Mouse (Mus musculus) gastrocnemius, adult 18-20 months (tissue): ENCODE data around the gene Hist1h2ad. TPM values are rescaled to one million over a fixed set of nuclear protein-coding genes. Genes with fewer than 3 reads are reported as not detected.
"Not testable (repeated sequence)": the region's sequence is repeated elsewhere in the genome, so short reads cannot be mapped to it uniquely, and the experiment has no call there.

Experiments used
- DNase-seq: peaks from one replicate; pipeline ENCODE4 v3.0.0; 2021; ENCODE audit warnings: low spot score
- long read RNA-seq, 2 experiments: library from polyadenylated mRNA; stranded (forward); transcript quantifications; one replicate each; pipeline ENCODE4 v2.0.0; 2021
- total RNA-seq, 2 experiments: library from RNA; stranded (reverse); gene quantifications; 2 replicates each; pipeline ENCODE4 v1.2.3; 2021

The Hist1h2ad gene
- total RNA-seq, result 1 to 10 TPM in 1 of 2 experiments, under 1 TPM in 1; 0.80 to 1.7 TPM
- long read RNA-seq, experiment 1, result 0 reads
- long read RNA-seq, experiment 2, result 0 reads

GRCm38 (mm10) chr13:23573898-23574524 is at the start of gene Hist1h2ad, which contains the start of gene Hist1h2bf:
Hist1h2ad (plus strand) TSS chr13:23574381.
Hist1h2bf (minus strand) TSS chr13:23574196.
- DNase-seq, result peak; percentile 64

- DNase-seq, result peak; percentile 62
Measured at GRCm38 (mm10) chr13:23524654-23525053, 49.5 kb upstream of the Hist1h2ad start.

DNA sequence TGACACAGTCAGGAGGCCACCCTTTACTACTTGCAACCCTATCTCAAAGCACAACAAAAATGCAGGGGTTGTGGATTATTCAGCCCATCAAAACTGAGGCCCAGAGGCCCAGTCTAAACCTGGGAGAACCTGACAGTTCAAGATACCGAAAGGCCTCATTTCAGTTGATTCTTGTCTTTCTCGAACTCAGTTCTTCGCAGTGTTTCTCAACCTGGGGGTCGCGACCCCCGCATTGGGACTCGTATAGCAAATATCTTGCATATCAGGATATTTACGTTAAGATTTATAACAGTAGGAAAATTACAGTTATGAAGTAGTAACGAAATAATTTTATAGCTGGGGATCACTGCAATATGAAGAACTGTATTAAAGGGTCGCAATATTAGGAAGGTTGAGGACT is 48.3 kb upstream of the Hist1h2ad start:
- no peak for DNase-seq

- peak; percentile 91 for DNase-seq
Measured at GRCm38 (mm10) chr13:23526312-23526711, 47.9 kb upstream of the Hist1h2ad start.

GRCm38 (mm10) chr13:23529005-23529404 is 45.2 kb upstream of the Hist1h2ad start:
- DNase-seq, result no peak

DNA sequence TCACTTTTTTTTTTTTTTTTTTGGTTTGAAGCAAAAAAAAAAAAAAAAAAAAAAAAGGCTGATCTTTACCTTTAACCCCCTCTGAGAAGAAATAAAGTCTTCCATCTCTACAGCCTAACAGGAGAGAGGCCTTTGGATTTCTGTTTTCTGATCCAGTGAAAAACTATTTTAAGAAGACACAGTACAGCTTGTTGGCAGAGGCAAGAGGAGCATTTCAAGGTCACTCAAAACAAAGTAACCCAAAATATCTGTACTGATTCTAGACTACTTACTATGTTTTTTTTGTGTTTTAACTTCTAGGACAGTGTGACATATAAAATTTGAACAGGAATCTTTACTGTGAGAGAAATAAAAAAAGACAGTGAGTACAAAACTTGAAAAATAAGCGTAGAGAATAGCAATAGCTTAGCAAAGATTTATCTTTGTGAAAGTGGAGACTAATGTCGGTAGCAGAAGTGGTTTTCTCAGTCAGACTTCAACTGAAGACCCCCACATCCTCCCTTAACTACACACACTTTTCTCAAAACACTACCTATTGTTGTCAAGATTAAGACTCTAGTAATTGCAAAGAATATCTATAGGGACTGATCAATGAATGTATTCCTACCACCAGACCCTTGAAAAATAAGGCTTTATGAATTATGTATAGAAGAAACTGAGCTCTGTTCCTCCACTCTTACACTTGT is 44.6 kb upstream of the Hist1h2ad start:
- DNase-seq, result no peak

DNA sequence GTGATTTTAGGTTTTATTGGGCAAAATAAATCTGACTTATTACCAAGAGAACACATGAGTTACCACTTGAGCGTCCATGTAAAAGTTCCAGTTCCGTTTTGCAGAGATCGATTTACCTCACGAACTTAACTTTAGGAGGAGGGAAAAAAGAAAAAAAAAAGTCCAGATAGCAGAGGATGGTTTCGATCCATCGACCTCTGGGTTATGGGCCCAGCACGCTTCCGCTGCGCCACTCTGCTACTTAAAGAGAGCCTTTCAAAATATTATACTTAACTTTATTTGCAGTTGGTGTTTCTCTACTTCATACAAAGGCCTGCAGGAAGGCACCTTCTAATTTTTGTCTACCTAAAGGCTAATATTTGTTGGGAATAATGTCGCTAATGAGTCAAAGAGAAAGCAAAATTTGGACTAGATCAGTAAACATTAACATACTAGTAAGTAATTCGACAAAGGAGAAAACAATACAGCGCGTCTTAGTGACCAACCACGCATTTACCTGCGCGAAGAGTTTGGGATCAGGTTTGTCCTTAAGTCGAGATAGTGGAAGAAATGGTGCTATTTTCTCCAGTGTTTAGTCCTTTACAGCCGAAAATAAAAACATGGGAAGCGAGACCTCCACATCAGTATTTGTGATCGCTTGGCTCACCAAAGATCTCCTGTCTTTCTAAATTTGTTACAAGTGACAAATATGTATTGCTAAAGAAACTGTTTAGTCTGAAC is 43.8 kb upstream of the Hist1h2ad start:
- peak; percentile 78 for DNase-seq

GRCm38 (mm10) chr13:23530901-23531875 is 43.0 kb upstream of the Hist1h2ad start, which contains the start of gene Hist1h4h:
Hist1h4h (plus strand) TSS chr13:23531050.
- peak; percentile 97 for DNase-seq

GRCm38 (mm10) chr13:23532262-23533075 is 41.7 kb upstream of the Hist1h2ad start:
- no peak for DNase-seq

DNA sequence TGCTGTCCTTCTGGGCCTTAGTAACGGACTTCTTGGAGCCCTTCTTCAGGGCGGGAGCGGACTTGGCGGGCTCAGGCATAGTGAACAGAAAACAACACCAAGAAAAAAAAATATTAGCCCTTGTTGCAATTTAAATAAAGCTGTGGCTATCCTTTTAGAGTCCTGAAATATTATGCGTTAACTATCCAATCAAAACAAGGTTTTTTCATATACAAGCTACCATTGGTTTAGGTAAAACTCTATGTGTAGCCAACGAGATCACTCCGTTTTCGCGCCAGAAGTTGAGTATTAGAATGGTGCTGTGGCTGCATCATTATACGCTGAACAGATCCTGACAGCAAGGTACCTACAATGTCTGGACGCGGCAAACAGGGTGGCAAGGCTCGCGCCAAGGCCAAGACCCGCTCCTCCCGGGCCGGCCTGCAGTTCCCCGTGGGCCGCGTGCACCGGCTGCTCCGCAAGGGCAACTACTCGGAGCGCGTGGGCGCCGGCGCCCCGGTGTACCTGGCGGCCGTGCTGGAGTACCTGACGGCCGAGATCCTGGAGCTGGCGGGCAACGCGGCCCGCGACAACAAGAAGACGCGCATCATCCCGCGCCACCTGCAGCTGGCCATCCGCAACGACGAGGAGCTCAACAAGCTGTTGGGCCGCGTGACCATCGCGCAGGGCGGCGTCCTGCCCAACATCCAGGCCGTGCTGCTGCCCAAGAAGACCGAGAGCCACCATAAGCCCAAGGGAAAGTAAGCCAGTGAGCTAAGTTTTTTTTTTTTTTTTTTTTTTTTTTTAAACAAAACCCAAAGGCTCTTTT is 40.4 kb upstream of the Hist1h2ad start, which contains the start of gene Hist1h2af:
TSS of gene Hist1h2af (plus strand) at position 347 of the 808 bp plus-strand sequence.
- DNase-seq, result not testable (repeated sequence)

DNA sequence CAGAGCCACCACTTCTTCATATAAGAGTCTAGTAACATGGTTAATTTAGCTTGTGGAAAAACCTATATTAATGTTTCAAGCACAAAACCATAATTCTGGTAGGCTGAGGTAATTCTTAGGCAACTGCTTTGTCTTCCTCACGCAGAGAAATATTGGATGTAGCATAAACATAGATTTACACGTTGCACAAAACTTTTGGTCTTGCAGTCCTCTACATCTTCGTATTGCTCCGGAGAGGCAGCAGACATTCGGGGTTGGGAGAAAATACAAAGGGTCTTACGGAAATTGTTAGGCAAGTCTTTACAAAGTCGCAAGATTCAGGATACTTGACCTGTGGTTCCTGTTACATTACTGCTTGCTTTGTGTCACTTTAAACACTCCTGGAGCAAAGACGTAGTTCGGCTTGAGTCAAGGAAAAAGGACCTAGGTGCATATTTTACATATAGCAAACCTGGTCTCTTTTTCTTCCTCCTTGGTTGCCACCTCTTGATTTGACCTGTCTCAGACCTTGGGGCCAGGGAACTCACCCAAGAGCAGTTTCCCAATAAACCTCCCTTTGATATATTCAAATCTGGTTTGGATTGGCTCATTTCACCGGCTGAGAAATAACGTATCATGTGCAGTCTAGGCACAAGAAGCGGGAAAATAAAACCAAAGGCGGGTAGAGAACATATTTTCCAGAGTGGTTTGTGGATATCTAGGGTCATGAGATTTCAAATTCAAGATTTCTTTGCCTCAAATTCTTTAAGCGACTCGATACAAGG is 39.6 kb upstream of the Hist1h2ad start:
- DNase-seq, result no peak

- peak; percentile 79 for DNase-seq
Measured at GRCm38 (mm10) chr13:23535137-23536075, 38.8 kb upstream of the Hist1h2ad start, which contains the start of gene Hist1h3g. Hist1h3g (plus strand) TSS chr13:23535422.

DNA sequence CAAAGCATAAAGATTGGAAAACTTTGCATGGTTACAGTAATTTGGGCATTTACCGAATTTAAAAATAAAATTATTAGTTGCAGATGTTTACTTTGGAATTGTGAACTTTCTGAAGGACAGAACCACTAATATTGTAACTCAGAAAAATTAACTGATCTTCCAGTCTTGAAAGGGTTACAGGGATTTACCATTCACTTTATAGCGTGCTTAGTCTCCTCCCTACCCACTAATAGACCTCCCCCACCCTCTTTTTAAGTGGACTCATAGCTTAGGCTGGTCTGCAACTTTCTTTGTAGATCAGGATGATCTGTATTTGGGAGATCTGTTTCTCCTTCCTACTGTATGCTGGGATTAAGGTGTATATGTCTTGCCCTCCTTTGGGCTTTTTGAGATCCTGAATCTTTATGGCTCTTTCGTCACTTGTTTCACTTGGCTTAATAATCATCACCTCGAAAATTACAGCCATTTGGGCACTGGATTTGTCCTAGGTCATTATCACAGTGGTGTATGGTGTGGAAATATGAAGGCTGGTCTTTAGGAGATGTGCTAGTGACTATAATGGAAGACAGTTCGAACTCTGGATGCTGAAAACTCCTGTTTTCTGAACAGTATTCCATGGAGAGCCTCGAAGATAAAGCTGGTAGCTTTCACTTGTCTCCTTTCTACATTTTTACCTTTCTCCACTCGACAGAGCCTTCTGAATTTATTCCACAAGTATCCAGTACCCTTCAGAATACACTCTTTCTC is 37.9 kb upstream of the Hist1h2ad start:
- no peak for DNase-seq

GRCm38 (mm10) chr13:23537006-23537710 is 37.0 kb upstream of the Hist1h2ad start:
- no peak for DNase-seq

- no peak for DNase-seq
Measured at GRCm38 (mm10) chr13:23538249-23538648, 35.9 kb upstream of the Hist1h2ad start.

DNA sequence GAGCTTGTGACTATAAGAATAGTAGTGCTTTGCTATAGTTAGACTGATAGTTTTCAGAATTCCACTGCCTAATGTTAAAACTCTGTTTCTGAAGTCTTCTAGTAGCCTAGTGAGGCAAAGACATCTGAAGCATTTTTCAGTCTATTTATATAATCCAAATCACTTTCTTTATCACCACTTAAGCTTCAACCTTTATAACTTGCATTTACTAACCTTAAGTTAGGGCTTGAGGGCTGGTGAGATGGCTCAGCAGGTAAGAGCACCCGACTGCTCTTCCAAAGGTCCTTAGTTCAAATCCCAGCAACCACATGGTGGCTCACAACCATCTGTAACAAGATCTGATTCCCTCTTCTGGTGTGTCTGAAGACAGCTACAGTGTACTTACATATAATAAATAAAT is 34.4 kb upstream of the Hist1h2ad start:
- DNase-seq, result not testable (repeated sequence)
